Mouse (Mus musculus) cerebellum, postnatal 36 days (tissue): ENCODE measurements at regions not wholly inside any gene's neighbourhood (a gene's known extent, or its start where the extent isn't known, plus 50 kb on each side); places are given as distances from the start of the nearest gene placed in this dataset.
A peak's percentile ranks its signal among the peaks of the same experiment; 100 is the strongest.

ENCODE experiments used
- DNase-seq, 2 experiments: peaks; one replicate each; pipeline ENCODE4 v3.0.0; 2021 to 2022; ENCODE audit warnings: mixed read lengths in 2 of 2

GRCm38 (mm10) chr9:49175586-49176286 is 74.6 kb upstream of the Gm4894 start:
- no peak for DNase-seq

DNA sequence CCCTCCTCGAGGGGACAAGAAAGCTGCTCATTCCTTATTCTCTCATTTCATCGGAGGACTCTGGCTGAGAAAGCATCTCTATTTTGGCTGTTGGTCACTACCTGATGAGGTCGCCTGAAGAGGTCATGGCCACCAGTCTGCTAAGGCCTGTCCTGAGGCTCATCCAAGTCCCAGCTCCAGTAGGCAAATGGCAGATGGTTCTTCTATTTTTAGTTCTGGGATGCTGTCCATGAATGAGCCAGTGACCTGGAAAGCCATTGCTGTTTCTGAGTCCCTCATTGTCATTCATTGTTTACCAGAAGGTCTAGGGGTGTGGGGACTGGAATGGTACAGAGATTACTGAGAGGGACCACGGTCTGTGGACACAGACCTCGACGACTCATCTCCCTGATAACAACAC is 71.8 kb upstream of the Gm4894 start:
- DNase-seq = peak; percentile 64 to 74

DNA sequence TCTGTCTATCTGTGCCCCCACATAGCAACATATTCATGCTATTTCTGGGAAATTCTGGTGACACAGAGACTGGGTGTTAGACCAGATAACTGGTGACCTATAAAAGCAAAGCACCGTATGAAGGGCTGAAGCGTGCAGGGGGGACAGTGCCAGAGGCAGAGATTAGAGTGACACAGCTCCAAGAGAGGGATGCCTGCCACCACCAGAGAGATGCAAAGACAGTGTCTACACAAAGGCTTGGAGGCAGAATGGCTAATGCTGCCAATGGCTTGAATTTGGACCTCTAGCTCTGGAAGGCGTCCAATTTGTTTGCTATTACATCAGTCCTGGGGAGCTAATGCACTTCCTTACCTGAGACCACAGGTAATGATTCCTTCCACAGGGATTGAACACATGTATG is 65.5 kb upstream of the Gm4894 start:
- peak; percentile 63 to 64 for DNase-seq

DNA sequence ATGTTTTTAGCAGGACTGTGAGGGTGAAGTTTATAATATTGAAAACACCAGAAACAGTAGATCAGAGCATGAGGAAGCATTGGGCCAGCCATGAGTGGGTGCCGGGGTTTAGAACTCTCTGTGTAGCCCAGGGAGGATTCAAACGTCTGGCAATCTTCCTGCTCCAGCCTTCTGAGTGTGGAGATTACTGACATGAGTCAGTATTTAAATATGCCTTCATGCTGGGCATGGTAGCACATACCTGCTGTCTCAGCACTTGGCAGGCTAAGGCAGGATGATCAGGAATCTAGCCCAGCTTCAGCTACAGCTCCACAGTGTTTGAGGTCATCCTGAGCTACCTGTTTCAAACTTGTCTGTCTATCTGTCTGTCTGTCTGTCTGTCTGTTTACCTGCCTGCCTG is 60.9 kb upstream of the Gm4894 start:
- peak; percentile 66 to 71 for DNase-seq

DNA sequence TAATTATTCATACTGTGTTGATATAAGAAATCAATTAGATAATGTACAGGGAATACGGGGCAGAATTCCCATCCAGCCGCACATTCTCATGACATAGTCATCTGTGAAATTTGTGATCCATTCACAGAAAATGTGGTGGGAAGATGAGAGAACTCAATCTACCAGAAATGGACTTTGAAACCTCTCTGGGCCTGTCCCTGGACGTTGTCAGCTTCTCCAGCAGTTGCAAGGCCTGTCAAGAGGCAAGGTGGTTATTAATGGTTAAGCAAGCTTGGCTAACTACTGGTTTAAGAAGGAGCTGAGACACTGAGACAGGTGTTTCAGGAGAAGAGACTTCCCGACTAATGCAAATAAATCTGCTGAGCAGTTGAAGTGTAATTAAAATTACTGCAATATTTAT is 57.6 kb upstream of the Gm4894 start:
- no peak for DNase-seq
